Mouse (Mus musculus): ENCODE measurements around the gene Pum1. TPM values are rescaled to one million over a fixed set of nuclear protein-coding genes. Genes with fewer than 3 reads are reported as not detected.

Pum1 gene
- total RNA-seq, 1 experiment from 2014 or later: 44.2 TPM

DNA sequence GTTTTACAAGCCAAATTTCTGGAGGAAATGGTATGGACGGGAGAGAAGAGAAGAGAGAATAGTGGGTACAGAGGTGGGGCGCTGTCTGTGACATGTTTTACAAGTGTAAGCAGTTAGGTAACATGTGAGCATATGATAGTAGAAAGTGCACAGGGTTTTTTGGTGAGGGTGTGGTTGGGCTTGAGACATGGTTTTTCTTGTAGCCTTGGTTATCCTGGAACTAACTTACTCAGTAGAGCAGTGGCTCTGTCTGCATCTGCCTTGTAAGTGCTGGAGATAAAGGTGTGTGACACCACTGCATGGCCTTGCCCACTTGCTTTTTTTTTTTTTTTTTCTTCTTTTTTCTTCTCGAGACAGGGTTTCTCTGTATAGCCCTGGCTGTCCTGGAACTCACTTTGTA is 49.2 kb downstream of the Pum1 start:
- ATAC-seq (replicated peaks; ENCODE audit: insufficient number of reproducible peaks, low FRiP score, low TSS enrichment, poor library complexity, severe bottlenecking): no peak

DNA sequence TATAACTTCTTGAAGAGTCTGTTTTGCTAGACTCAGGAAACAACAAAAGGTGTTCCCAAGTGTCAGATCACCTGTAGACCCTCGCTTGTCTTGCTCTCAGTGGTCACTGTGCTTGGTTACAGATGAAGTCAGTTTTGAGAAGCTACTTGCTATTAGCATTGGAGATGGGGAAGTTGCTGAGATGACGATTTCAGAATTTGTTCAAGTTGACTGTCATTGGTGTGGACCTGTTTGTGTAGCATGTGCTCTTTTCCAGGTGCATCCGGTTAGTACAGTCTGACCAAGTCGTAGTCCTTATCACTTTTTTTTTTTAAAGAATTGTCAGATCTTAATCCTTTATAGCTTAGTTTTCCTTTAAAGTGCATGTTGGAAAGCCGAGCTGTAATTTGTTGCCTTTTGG is 50.3 kb downstream of the Pum1 start:
- ATAC-seq (replicated peaks; ENCODE audit: insufficient number of reproducible peaks, low FRiP score, low TSS enrichment, poor library complexity, severe bottlenecking): no peak

DNA sequence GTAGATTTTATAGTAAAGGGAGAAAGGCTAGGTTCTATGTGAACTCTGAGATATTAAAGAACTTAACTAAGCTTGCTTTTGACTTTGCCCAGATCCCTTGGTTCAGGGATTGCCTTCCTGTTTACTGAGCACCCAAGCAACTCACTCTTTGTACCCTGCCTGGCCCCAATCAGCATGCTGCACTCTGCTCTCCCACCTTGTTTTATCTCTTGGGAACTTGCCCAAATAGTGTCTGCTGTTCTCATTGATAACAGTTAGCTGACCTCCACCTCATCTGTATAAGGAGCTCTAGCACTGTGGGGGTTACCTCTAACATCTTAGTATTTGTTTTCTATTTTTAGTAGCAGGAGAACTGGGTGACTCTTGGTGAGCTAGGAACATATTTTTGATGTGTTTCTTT is 52.0 kb downstream of the Pum1 start:
- ATAC-seq (replicated peaks; ENCODE audit: insufficient number of reproducible peaks, low FRiP score, low TSS enrichment, poor library complexity, severe bottlenecking): no peak

DNA sequence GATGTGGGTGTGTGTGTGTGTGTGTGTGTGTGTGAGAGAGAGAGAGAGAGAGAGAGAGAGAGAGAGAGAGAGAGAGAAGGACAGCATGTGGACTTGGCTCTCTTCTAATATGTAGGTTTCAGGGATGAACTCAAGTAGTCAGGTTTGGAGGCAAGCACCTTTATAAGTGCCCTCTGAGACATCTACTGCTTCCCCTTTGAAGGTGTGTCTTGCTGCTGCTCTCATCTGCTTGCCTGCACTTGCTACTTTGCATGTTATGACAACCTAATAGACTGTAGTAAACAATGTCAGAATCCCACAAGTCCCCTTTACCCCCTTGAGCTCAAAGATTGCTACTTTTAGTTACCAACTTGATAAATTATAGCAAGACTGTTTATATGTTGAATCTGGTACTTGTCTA is 52.5 kb downstream of the Pum1 start:
- ATAC-seq (replicated peaks; ENCODE audit: insufficient number of reproducible peaks, low FRiP score, low TSS enrichment, poor library complexity, severe bottlenecking): no peak

DNA sequence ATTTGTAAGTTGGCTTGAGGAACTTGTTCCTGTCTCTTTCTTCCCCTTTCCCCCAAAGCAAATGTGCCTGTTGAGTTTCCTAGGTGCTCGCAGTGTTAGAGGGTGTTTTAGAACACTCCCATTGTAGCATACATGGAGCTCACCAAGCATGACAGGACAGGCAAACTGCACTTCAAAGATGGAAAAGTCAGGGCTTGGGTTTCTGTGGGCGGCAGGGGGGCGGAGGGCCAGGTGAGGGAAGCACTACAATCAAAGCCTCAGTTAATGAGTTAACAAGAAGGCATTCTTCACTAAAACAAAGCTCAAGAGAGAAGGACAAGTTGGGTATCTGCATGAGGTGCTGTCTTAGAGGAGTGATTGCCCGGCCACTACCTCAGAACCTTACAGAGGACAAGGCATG is 56.2 kb downstream of the Pum1 start:
- ATAC-seq (replicated peaks; ENCODE audit: insufficient number of reproducible peaks, low FRiP score, low TSS enrichment, poor library complexity, severe bottlenecking): no peak

DNA sequence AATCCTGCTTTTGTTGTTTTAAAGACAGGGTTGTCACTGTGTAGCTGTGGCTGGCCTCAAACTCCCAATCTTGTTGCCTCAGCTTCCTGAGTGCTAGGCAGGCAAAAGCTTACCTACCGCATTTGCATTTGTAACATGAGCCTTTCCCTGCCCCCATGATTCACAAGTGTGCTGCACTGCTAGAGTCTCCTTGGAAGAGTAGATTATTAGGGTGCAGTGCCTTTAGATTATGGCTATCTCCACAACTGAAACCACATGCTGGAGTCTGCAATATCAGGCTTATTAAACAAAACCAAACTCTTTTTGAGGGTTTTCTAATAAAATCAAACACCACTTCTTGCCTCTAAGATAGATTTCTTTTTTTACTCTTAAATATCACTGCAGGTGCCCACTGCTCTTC is 59.5 kb downstream of the Pum1 start:
- no peak for ATAC-seq (replicated peaks; ENCODE audit: insufficient number of reproducible peaks, low FRiP score, low TSS enrichment, poor library complexity, severe bottlenecking)

DNA sequence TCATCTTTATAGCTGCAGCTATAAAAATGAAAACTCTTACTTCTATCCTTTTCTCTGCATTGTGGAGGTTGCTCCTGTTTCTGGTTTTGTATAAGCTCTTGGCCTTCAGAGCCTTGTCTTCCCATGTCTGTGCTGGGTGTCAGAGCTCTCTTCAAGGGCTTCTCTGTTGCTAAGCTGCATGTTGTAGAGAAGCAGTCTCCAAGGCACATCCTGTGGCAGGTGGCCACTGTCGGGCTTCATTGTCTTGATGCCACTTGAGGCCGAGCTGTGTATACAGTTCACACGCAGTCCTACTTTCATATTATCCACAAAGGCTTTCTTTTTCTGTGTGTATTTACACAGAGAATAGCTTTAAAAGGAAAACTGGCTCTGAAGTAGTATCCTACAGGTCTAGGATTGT is 63.0 kb downstream of the Pum1 start:
- no peak for ATAC-seq (replicated peaks; ENCODE audit: insufficient number of reproducible peaks, low FRiP score, low TSS enrichment, poor library complexity, severe bottlenecking)

DNA sequence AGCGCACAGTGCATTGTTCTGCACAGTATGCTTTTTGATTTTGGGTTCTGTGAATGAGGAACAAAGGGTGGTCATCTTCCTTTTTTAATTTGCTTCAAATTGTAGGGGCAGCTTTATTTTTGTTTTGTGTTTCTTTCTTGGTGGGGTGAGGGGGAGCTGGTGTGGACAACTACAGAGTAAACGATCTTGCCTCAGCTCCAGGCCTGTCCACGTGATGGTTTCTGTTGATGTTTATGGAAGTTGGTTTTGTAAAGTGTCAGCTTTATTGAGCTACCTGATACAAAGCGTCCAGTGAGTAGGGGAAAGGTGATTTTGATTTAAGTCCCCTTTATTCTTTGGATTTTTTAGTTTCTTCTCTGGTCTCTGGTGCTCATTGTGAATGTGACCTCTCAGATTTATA is 72.8 kb downstream of the Pum1 start:
- no peak for ATAC-seq (replicated peaks; ENCODE audit: insufficient number of reproducible peaks, low FRiP score, low TSS enrichment, poor library complexity, severe bottlenecking)

DNA sequence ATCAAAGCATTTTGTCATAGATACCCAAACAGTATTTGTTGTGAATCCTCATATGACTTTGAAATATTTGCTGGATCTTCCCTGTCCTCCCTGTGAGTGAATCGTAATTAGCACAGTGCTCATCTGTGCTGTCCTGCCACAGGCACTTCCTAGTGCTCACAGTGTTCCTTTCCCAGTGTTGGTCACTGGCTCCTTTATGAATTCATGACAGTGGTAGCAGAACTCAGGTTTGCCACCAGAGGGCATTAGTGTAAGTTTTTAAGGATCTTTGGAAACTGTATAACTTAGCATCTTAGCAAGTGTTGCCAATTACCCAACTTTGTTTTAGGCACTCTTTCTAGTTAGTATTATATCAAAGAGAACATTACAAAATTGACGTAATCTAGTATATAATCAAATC is 75.4 kb downstream of the Pum1 start:
- ATAC-seq (replicated peaks; ENCODE audit: insufficient number of reproducible peaks, low FRiP score, low TSS enrichment, poor library complexity, severe bottlenecking): peak; percentile 53; the same call in 1 of the 2 replicates

DNA sequence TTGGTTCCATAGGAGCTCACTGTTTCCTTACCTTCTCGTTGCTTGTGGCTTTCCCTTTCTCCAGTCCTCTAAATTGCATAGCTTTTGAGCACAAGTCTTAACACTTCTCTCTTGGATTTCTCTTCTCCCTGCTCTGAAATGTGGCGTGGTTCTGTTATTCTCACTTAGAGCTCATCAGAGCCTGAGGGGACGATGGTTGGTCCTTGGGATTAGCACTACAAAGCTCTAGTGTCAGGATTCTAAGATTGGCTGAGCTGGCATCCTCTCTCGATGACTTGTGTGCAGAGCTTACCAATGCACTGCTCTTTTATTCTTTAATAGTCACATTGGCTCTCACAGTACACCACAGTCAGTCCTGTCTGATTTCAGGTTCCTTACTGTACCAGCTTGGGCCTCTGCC is 80.9 kb downstream of the Pum1 start:
- ATAC-seq (replicated peaks; ENCODE audit: insufficient number of reproducible peaks, low FRiP score, low TSS enrichment, poor library complexity, severe bottlenecking): no peak

DNA sequence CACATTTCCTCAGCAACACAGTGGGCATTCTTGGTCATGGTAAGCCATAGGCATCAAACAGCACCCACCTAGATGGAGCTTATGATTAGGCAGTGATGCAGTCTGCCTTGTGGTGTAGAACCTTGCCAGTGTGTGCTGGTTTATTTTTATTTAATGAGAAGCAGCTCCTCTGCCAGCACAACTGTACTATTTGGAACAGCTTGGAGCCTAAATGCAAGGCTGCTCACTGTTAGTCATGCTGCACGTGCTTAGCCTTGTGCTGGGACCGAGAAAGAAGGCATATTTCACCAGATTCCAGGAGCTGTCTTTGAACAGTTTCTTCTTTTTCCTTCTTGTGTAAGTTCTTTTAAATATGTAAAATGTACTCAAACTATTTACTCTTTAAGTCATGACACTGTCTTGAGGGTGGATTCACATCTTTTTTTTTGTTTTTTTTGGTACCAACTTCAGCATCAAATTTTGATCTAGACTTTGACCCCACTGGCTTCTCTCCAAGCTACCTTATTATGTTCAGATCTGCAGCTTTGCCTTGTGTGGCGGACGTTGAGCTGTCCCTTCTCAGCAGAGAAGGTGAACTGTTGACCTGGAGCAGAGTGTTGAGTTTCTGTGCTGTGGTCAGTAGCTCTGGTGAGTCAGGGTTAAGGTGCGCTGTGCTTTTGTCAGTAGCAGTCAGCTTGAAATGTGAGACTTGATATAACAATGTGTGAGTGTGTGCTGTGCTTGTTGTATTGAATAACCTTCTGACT is 82.6 kb downstream of the Pum1 start:
- no peak for ATAC-seq (replicated peaks; ENCODE audit: insufficient number of reproducible peaks, low FRiP score, low TSS enrichment, poor library complexity, severe bottlenecking)

DNA sequence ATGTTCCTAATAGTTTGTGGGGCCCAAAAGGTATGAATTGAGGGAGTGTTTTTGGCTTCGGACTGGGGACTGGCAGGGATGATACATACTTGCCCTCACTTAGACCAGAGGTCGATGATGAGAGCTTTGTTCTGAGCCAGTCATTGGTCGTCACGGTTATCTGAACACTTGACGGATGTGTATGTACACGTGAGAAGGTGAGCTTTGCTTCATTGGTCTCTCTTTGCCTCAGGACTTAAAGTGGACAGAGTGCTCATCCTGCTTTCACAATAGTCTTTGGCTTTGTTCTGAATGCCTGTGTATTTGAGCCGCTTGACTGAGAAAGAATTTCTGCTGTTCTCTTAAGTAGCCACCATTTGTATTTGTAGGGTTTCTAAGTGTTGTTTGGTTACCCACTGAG is 86.4 kb downstream of the Pum1 start:
- no peak for ATAC-seq (replicated peaks; ENCODE audit: insufficient number of reproducible peaks, low FRiP score, low TSS enrichment, poor library complexity, severe bottlenecking)

DNA sequence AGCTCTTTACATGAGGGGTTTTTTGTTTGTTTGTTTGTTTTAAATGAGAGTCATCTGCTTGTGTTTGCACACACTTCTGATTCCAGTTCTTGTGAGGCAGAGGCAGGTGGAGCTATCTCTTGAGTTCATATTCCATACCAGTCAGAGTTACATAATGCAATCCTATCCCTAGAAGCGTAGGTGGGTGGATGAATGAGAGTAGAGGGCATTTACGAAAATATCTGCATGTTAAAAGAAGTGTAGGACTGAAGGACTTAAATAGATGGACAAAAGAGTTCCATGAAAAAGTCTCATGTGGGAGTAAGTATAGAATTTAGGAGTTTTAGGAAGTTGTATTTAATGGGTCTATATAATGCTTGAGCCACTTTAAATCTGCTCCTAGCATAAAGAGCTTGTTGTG is 88.8 kb downstream of the Pum1 start:
- ATAC-seq (replicated peaks; ENCODE audit: insufficient number of reproducible peaks, low FRiP score, low TSS enrichment, poor library complexity, severe bottlenecking): no peak

DNA sequence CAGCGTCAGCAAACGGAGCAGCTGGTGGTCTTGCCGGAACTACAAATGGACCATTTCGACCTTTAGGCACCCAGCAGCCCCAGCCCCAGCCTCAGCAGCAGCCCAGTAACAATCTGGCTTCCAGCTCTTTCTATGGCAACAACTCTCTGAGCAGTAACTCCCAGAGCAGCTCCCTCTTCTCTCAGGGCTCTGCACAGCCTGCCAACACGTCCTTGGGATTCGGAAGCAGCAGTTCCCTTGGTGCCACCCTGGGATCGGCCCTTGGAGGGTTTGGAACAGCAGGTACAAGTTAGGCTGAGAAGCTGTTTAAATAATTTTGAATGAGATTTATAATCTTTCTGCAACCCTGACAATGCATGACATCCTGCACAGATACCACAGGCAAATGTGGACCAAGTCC is 89.5 kb downstream of the Pum1 start:
- ATAC-seq (replicated peaks; ENCODE audit: insufficient number of reproducible peaks, low FRiP score, low TSS enrichment, poor library complexity, severe bottlenecking): no peak

DNA sequence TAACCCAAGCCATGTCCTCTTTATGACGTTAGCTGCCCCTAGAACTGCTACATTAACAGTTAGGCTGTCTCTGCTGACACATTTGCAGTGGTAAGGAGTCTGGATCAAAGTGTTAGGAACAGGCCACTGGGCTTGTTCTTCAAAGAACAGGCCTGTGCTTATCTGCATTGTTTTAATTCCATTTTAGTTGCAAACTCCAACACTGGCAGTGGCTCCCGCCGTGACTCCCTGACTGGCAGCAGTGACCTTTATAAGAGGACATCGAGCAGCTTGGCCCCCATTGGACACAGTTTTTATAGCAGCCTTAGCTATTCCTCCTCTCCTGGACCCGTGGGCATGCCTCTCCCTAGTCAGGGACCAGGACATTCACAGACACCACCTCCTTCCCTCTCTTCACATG is 90.6 kb downstream of the Pum1 start:
- no peak for ATAC-seq (replicated peaks; ENCODE audit: insufficient number of reproducible peaks, low FRiP score, low TSS enrichment, poor library complexity, severe bottlenecking)

DNA sequence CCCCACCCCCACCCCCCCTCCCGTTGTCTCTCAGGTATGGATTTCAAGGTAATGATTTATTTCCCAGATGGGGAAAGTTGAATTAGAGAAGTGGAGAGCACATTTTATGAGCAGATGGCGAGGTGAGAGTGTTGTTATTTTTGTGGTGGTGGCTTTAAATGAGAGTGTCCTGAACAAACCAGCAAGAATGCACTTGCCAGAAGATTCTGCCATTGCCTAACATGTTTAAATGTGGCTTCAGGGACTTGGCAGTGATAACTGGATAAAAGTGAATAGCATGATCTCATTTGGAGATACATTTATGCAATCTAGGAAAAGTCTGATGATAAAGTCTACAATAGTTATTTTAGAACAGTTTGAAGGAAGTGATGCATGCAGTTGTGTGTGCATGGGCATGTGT is 91.7 kb downstream of the Pum1 start:
- no peak for ATAC-seq (replicated peaks; ENCODE audit: insufficient number of reproducible peaks, low FRiP score, low TSS enrichment, poor library complexity, severe bottlenecking)

DNA sequence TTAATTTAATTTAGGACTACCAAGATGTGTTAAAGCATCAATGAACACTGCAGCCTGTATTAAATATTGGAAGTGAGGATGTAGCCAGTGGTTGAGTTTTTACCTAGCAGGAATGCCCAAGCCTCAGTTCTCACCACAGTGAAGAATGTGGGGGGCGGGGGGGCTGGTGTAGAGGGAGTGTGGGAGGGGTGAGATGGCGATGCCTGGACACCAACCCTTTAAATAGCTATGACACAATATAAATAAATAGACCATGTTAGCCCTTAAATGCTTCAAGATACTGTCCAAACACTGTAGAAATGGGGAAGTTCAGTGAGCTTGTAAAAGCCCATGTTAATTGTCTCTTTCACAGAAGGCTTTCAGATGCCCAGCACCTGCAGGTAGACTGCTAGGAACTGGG is 96.8 kb downstream of the Pum1 start:
- ATAC-seq (replicated peaks; ENCODE audit: insufficient number of reproducible peaks, low FRiP score, low TSS enrichment, poor library complexity, severe bottlenecking): no peak

DNA sequence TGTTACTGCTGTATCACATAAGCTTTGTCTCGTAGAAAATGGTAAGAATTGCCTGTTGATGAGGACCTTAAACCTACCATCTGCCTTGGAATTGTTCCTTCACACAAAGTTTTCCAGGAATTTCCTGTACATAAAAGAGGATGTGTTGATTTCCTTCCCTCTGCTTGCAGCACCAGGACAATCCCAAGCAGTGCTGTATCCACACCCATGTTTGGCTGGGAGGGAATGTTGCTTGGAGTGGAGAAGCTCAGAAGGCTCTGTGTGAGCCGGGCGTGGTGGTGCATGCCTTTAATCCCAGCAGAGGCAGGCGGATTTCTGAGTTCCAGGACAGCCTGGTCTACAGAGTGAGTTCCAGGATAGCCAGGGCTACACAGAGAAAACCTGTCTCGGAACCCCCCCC is 98.7 kb downstream of the Pum1 start:
- ATAC-seq (replicated peaks; ENCODE audit: insufficient number of reproducible peaks, low FRiP score, low TSS enrichment, poor library complexity, severe bottlenecking): no peak

DNA sequence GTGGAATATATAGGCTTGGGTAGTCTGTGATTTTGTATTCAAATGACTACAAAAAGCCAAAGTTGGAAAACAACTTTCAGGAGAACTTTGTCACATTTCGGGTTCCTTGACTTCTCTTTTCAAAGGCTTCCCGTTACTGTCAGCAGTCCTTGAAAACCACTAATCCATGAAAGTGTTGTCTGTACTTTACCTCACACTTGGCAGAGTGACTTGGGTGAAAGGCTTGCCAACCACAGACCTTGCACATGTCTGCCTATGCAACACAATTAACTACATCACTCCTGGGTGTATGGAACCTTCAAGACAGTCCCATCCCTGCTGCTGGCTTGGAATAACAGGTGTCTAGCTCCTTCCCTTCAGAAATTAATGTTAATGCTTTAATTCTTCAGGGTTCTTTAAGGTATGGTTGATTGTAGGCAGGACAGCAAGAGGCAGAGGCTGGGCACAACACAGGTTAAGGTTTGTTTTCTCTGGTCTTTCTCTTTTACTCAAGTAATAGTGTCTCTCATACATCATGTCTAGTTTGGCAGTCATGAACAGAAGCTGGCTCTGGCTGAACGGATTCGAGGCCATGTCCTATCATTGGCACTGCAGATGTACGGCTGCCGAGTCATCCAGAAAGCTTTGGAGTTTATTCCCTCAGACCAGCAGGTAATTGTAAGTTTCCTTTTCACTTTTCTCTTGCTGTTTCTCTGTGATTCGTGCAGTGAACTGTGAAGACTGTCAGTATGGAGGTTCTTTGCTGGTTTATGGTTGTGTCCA is 102.5 kb downstream of the Pum1 start:
- no peak for ATAC-seq (replicated peaks; ENCODE audit: insufficient number of reproducible peaks, low FRiP score, low TSS enrichment, poor library complexity, severe bottlenecking)

DNA sequence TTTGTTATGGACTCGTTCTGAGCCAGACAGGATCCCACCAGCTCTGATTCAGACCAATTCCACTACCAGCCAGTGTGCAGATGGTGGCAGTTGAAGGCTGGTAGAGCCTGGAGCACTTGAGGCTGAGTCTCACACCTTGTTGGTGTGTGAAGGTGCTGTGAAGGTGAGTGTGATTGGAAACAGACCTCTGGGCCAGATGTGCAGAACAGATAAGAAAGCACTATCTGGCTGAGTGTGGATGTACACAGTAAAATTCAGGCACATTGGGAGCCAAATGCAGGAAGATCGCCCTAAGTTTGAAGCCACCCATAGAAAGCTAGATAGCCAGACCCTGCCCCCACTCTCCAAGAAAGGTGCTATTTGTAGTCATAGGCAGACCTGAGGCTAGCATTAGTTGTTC is 103.3 kb downstream of the Pum1 start:
- no peak for ATAC-seq (replicated peaks; ENCODE audit: insufficient number of reproducible peaks, low FRiP score, low TSS enrichment, poor library complexity, severe bottlenecking)

All from monocyte, adult 5-6 weeks (primary cell).